ENCODE assay signal across 9 mouse cellular contexts in genomic region chr11:67458171-67458570, GRCm38 (mm10). TPM values are rescaled to one million over a fixed set of nuclear protein-coding genes. Genes with fewer than 3 reads are reported as not detected.
DNase-seq lines count a peak whose midpoint lies in the region; ATAC-seq and TF ChIP-seq lines count a peak whose summit lies in the region.
"Had no signal": no experiment of that assay in that cellular context is flagged by ENCODE, and none has a peak within 500 bp of the region (broad histone marks: within the 10 kb centered on the region; RNA-seq: fewer than 3 reads in every experiment).

No protein-coding gene starts in this region.

- no peak for ATAC-seq in monocyte, adult 5-6 weeks (replicated peaks; ENCODE audit: insufficient number of reproducible peaks, low FRiP score, low TSS enrichment, poor library complexity, severe bottlenecking)
- ATAC-seq: forebrain, embryonic 13.5 days had no signal

- peaks cover 52% of the 10 kb centered on the region for H3K4me1 ChIP-seq in heart, embryonic 10.5 days

- H3K27me3 ChIP-seq in heart, embryonic 10.5 days (ENCODE audit: insufficient read depth, poor library complexity, severe bottlenecking), result peaks cover 40% of the 10 kb centered on the region

- no peaks in the 10 kb centered on the region for H3K9me3 ChIP-seq in heart, embryonic 10.5 days
- H3K9me3 ChIP-seq: forebrain, embryonic 13.5 days had no signal

- intact Hi-C loops in left cerebral cortex, adult 2 months (cut with DNase I), result loop anchor here (2.0 to 5.0 kb wide), 2 partner anchors 189 to 346 kb away; no protein-coding TSS in a partner anchor

- TF ChIP-seq CTCF in left cerebral cortex, adult 2 months (IDR thresholded peaks at IDR 0.05), result peak; percentile 65

- WGBS in heart, embryonic 10.5 days, result 29% methylated on average over 2 of the region's 2 CpGs

- H3K4me3 ChIP-seq in heart, embryonic 10.5 days, result no peak overlapping the region
- H3K4me3 ChIP-seq in left cerebral cortex, adult 2 months, result no peak overlapping the region
- H3K4me3 ChIP-seq: forebrain, embryonic 13.5 days had no signal

- DNase-seq in heart, adult 11 months, result peak; percentile 92
- DNase-seq in heart, embryonic 10.5 days (ENCODE audit: low spot score), result no peak
- no peak for DNase-seq in left cerebral cortex, adult 2 months (ENCODE audit: extremely low spot score in 1 of 2, low spot score in 2 of 2)
- no peak for DNase-seq in left cerebral cortex, adult 8-10 months (ENCODE audit: low spot score in 2 of 2)
- DNase-seq in NIH3T3 (ENCODE audit: low read depth), result peak; percentile 78
- DNase-seq in embryo, embryonic 10.5 days (ENCODE audit: low spot score), result peak; percentile 51
- DNase-seq in thymus, postnatal 25 days, result no peak

- no peak overlapping the region for H3K27ac ChIP-seq in heart, embryonic 10.5 days
- H3K27ac ChIP-seq in left cerebral cortex, adult 2 months, result no peak overlapping the region
- H3K27ac ChIP-seq: forebrain, embryonic 13.5 days had no signal

- H3K36me3 ChIP-seq in heart, embryonic 10.5 days, result no peaks in the 10 kb centered on the region

RNA-seq across cellular contexts. Expression of gene Gas7, which starts 2.9 kb away (rescaled TPM):
- 3.0 and 6.1 TPM in 2 replicates for polyA plus RNA-seq in heart, embryonic 10.5 days (2016; fragmentation: Nextera tagmentation; extraction: Ambion mirVana)
- 100 to 1,000 TPM; 539 to 559 TPM for total RNA-seq in left cerebral cortex, adult 2 months (2021)
- 100 to 1,000 TPM; 532 to 564 (median 545) TPM for total RNA-seq in left cerebral cortex, adult 8-10 months (2022)
- 12.4 to 34.6 TPM (median 19.5 TPM) in 3 replicates for total RNA-seq in monocyte, adult 5-6 weeks (2017)

Comparison
In these comparisons a context has a peak if more than half of its experiments do, and no peak if none do; other contexts are left out.
1. DNase-seq: peak in heart, adult 11 months (single experiment), NIH3T3 (single experiment) and embryo, embryonic 10.5 days (single experiment); none in heart, embryonic 10.5 days (single experiment), left cerebral cortex, adult 2 months (0 of 2), left cerebral cortex, adult 8-10 months (0 of 2) and thymus, postnatal 25 days (single experiment).
2. RNA of gene Gas7, which starts 2.9 kb away (total RNA-seq): 539 to 559 TPM in left cerebral cortex, adult 2 months and 532 to 564 TPM in left cerebral cortex, adult 8-10 months; 12.4 to 34.6 TPM in monocyte, adult 5-6 weeks; every median in the first group is over 10 times any median in the second.